Mouse (Mus musculus): ENCODE measurements at regions not wholly inside any gene's neighbourhood (a gene's known extent, or its start where the extent isn't known, plus 50 kb on each side); places are given as distances from the start of the nearest gene placed in this dataset.

GRCm38 (mm10) chr5:96931576-96932152 is 65.8 kb upstream of the Bmp2k start:
- no peak for DNase-seq (ENCODE audit: low spot score in 2 of 2)

- DNase-seq (ENCODE audit: low spot score in 2 of 2): no peak
These were observed 61.2 kb upstream of the Bmp2k start for GRCm38 (mm10) chr5:96936239-96936638.

- DNase-seq (ENCODE audit: low spot score in 2 of 2): no peak
These were observed 58.8 kb upstream of the Bmp2k start for GRCm38 (mm10) chr5:96938718-96939117.

GRCm38 (mm10) chr5:96939273-96939672 is 58.2 kb upstream of the Bmp2k start:
- DNase-seq (ENCODE audit: low spot score in 2 of 2): no peak

GRCm38 (mm10) chr5:96940170-96941086 is 57.1 kb upstream of the Bmp2k start:
- no peak for DNase-seq (ENCODE audit: low spot score in 2 of 2)

GRCm38 (mm10) chr5:96941087-96941468 is 56.4 kb upstream of the Bmp2k start:
- no peak for DNase-seq (ENCODE audit: low spot score in 2 of 2)

- DNase-seq (ENCODE audit: low spot score in 2 of 2): no peak
These were observed 56.0 kb upstream of the Bmp2k start for GRCm38 (mm10) chr5:96941518-96941917.

Measured in spleen, postnatal 36 days (tissue).